Mouse (Mus musculus) spleen, postnatal 36 days (tissue): Measurements from ENCODE around the gene Cox15.

ENCODE experiments used
- DNase-seq, 2 experiments: peaks; one replicate each; pipeline ENCODE4 v3.0.0; 2022; ENCODE audit warnings: low spot score in 2 of 2, mixed read lengths in 1 of 2

The Cox15 gene

DNA sequence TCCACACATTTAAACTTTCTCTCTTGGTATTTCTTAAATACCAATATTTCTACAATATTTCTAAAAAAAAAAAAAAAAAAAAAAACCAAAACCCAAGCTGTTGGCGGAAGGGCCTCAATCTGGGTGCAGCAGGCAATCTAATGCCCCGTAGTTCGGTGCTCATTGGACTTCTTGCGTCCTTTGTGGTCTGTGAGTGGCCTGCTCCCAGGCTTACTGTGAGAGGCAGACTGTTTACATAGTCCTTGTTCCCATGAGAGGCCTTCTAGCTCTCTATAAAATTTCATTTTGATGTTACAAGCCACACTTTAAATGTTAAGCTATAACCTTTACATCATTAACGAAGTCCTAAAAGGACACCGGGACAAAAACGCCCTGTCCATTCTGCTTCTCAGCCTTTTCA is 44.6 kb downstream of the Cox15 start:
- no peak for DNase-seq

- DNase-seq = no peak
Measured at GRCm38 (mm10) chr19:43704787-43705497, 47.9 kb downstream of the Cox15 start.

- no peak for DNase-seq
Measured at GRCm38 (mm10) chr19:43704211-43704610, 48.6 kb downstream of the Cox15 start.

DNA sequence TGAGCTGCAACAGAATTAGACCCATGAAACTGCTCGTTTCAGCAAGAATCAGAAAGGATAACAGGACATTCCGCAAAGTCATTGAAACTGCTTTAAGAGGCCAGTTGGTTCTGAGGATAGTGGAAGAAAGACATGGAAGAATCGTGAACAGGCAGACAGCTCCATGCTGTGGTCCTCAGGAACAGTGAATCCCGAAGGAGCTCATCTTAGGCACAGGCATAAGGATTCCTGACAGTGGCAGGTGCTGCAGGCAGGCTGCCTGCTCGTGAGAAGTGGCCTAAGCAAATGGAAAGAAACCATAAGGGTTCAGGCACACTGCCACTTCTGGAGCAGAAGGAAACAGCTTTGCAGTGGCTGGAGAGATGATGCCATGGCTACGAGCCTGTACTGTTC is 53.0 kb downstream of the Cox15 start:
- DNase-seq = no peak

DNA sequence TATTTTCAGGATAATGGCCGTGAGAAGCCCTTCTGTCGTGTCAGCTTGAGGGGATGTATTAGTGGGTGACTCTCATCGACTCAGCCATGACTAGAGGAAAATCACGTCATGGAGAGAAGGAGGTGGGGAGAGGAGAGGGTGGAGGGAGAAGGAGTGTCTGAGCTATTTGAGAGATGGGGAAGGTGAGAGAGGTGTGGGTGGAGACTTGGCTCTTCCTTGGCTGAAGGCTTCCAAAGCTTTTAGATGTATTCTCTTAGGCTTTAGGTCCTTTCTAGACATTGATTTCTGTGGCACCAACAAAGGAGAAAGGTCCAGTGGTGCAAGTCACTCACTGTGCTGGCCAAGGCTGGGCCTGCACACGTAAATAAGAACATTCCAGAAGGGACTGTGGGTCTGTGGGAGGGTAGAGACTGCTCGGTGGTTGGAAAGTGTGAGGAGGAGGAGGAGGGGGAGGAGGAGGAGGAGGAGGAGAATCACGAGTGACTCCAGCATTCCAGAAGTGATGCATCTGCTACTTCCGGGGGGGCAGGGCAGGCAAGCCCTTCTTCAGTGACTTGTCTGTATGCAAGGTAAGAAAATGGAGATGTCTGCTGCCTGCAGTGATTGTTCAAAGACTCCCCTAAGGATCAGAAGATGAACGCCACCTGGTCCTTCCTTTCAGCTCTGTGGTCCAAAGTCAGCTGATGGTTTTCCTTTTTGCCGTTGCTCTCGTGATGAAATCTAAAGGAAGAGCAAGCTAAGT is 53.6 kb downstream of the Cox15 start:
- no peak for DNase-seq

- DNase-seq = no peak
Measured at GRCm38 (mm10) chr19:43697666-43698370, 55.0 kb downstream of the Cox15 start.

GRCm38 (mm10) chr19:43695514-43695964 is 57.3 kb downstream of the Cox15 start:
- no peak for DNase-seq

- no peak for DNase-seq
Measured at GRCm38 (mm10) chr19:43692815-43693214, 60.0 kb downstream of the Cox15 start.

GRCm38 (mm10) chr19:43689419-43690246 is 63.2 kb downstream of the Cox15 start, which contains the start of gene Entpd7:
Entpd7 (plus strand) TSS chr19:43689672.
- peak; percentile 95 for DNase-seq
